Mouse (Mus musculus) adrenal gland, adult (tissue): ENCODE results near the gene Map7d1.

ENCODE experiments used
- DNase-seq, 2 experiments: peaks; one replicate each; pipeline ENCODE4 v3.0.0; 2022 to 2023; ENCODE audit warnings: low spot score in 1 of 2; ENCODE audit not compliant: inconsistent age in 2 of 2

Gene Map7d1

GRCm38 (mm10) chr4:126256131-126256791, at the start of gene Map7d1:
Gene Map7d1, minus strand, starts transcription at chr4:126256343.
- DNase-seq: peak; percentile 92 to 98

GRCm38 (mm10) chr4:126305428-126305827, 49.3 kb upstream of the Map7d1 start:
- DNase-seq: no peak

- DNase-seq: no peak
Observed at GRCm38 (mm10) chr4:126303877-126304276, 47.7 kb upstream of the Map7d1 start.

- no peak for DNase-seq
Observed at GRCm38 (mm10) chr4:126301584-126302309, 45.6 kb upstream of the Map7d1 start.

GRCm38 (mm10) chr4:126300916-126301583, 44.9 kb upstream of the Map7d1 start:
- no peak for DNase-seq

GRCm38 (mm10) chr4:126296617-126297101, 40.5 kb upstream of the Map7d1 start:
- peak; percentile 66 to 88 for DNase-seq

- DNase-seq: no peak
Observed at GRCm38 (mm10) chr4:126295937-126296336, 39.8 kb upstream of the Map7d1 start.

- DNase-seq: no peak
Observed at GRCm38 (mm10) chr4:126295152-126295551, 39.0 kb upstream of the Map7d1 start.

GRCm38 (mm10) chr4:126291196-126291595, 35.1 kb upstream of the Map7d1 start:
- no peak for DNase-seq

GRCm38 (mm10) chr4:126290314-126290713, 34.2 kb upstream of the Map7d1 start:
- no peak for DNase-seq

GRCm38 (mm10) chr4:126288085-126288666, 32.0 kb upstream of the Map7d1 start:
- DNase-seq: no peak

- no peak for DNase-seq
Observed at GRCm38 (mm10) chr4:126287302-126287995, 31.3 kb upstream of the Map7d1 start.

GRCm38 (mm10) chr4:126286492-126286891, 30.3 kb upstream of the Map7d1 start, which contains the start of gene Col8a2:
Gene Col8a2, plus strand, starts transcription at chr4:126286793.
- no peak for DNase-seq

- DNase-seq: no peak
Observed at GRCm38 (mm10) chr4:126283582-126283981, 27.4 kb upstream of the Map7d1 start.

GRCm38 (mm10) chr4:126281706-126282105, 25.6 kb upstream of the Map7d1 start:
- DNase-seq: no peak

- DNase-seq: no peak
Observed at GRCm38 (mm10) chr4:126278961-126279360, 22.8 kb upstream of the Map7d1 start.

GRCm38 (mm10) chr4:126278565-126278915, 22.4 kb upstream of the Map7d1 start:
- DNase-seq: no peak

- DNase-seq: peak in 1 of 2 experiments; percentile 80
Observed at GRCm38 (mm10) chr4:126277906-126278564, 21.9 kb upstream of the Map7d1 start.

GRCm38 (mm10) chr4:126275681-126276131, 19.6 kb upstream of the Map7d1 start:
- peak; percentile 65 to 86 for DNase-seq

GRCm38 (mm10) chr4:126275081-126275480, 18.9 kb upstream of the Map7d1 start:
- no peak for DNase-seq
